Mouse (Mus musculus) c-Kit-negative CD71-positive TER-119-positive erythroid progenitor cells, embryonic 14.5 days (primary cell): Measurements from ENCODE around the gene Rnase12.
"Not testable (repeated sequence)": the region's sequence is repeated elsewhere in the genome, so short reads cannot be mapped to it uniquely, and the experiment has no call there.

Source experiments
- DNase-seq: peaks from one replicate; pipeline ENCODE4 v3.0.0-alpha.2; 2013; ENCODE audit warnings: low read depth, low spot score

The Rnase12 gene

DNA sequence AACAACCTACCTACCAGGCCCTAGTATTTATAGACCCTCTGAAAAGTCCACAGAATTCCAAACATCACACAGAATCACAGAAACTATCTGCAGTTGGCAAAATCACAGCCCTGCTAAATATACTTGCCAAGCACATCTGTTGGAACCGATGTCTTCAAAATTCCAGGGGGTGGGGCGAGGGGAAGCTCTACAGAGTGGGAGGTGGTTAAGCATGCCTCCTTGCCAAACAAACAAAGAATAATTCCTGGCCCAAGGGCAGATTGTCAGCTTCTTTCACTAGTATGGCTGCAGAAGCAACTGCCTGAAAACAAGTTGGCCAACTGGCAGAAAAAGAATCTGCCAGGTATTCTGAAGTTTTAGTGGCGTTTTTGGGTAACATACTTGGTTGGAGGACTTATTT lies 40.2 kb downstream of the Rnase12 start:
- DNase-seq = no peak

DNA sequence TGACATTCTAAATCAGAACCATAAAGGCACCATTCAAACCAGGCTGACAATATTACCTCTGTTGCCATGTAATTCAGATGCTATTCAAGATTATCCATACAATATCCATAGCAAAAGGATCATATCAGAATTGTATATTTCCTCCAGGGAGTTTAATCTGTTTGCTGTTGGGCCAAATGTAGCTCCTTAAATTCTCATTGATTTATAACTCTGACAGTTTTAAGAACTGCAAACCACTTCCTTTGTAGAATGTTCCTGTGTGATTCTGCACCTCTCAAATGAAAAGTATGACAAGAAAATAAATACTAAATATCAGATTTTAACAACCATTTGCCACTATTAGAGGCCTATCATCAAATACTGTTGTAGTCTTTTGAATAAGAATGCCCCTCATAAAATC lies 41.7 kb downstream of the Rnase12 start:
- DNase-seq = no peak

DNA sequence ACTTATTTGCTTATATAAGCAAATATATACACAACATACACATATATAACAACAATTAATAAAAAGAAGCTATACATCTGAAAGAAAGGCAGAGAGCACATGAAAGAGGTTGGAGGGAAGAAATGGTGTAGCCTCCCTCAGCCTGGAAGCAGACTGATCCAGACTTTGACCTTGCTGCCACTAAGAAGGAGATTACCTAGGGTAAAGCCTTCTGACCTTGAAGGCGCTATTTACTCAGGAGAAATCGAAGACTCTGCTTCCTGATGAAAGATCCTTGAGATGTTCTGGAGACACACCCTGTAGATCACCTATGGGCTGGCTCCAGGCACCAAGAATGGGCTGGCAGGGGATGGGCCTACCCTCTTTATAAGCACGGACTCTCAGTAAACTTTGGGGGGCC lies 42.7 kb downstream of the Rnase12 start:
- not testable (repeated sequence) for DNase-seq

DNA sequence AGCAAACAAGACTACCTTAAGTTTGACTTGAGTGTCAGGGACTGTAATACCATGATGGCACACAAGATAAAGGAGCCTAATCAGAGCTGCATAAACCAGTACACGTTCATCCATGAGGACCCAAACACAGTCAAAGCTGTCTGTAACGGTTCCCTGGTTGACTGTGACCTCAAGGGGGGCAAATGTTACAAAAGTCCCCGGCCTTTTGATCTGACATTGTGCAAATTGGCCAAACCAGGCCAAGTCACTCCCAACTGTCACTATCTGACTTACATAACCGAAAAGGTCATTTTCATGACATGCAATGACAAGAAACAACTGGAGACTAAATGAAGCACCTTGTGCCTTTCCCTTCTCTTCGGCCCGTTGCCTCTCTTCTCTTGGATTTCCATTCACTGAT lies 47.9 kb downstream of the Rnase12 start:
- no peak for DNase-seq

DNA sequence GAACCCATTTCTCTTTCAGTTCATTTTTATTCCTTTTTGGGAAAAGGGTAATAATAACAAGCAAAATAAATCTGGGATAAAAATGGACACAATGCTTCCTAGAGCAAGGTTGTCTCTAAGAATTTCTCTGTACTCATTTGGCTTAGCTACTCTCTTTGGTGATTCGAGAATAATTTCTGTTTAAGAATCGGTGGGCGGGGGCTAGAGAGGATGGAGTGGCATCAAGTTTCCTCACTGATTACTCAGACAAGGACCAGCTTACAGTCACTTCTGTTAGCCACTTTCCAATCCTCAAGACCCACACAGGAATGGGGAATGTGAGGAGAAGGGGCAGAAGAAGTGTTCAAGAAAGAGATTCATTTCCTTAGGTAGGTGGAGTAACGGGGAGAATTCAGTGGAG lies 48.7 kb downstream of the Rnase12 start:
- DNase-seq = no peak

DNA sequence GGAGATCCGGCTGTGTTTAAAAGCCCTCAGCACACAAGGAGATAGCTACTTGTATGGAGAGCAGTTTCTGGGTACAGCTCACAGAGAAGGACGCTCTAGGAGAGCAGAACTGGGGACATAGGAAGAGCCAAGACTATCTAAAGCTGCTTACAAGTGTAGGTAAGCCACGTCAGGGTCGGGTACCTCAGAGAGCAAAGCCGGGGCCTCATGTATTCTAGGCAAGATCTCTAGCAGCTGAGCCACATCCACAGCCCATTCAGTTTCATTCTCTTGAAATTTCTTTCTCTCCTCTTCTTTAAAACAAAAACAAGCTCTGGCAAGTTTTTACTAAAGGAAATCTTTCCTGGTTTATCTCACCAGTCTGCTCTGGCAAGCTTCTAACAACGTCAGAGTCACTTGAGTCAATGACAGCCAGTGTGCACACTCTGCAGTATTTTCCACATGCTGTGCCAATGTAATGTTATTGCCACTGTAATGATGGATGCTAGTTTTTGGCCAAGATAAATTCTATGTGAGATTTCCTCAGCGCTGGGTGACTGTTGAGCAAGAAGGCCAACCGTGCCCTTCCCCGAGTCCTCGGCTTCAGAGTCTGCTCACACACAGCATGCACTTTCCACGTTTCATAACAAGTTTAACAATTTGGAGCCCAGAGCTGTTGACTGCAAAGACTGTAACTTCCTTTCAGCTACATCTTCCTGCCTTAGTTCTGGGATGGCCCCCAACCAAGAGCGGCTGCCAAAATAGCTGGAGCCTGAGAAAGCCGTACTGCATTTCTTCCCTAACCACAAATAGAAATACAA lies 49.3 kb downstream of the Rnase12 start:
- no peak for DNase-seq

DNA sequence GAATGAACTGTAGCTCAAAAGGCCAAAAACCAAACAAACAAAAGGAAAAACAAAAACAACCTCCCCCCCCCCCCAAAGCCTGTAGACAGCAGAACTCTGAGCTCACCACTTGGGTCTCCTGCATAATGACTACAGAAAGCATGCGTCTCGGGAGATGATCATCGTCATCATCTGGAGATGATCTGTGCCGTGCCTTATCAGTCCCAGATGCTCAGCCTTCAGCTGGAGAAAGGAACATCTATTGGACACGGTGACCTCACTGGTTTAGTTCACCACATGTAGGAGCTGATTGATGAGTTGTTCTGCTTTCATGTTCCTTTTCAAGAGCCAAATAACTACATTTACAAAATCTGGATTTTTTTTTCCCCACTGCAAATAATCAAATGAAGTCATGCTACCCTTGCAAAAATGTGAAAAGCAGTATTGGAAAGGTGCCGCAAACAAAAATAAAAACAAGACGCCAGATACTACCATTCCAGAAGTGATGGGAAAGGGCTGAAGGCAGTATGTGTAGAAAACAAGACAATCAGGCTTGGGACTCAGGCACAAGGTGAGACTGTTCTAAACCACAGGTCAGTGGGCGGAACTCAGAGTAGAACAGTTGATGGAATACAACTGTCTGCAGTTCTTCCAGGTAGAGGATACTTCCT lies 50.2 kb downstream of the Rnase12 start, which contains the start of gene Rnase10:
Rnase10 (plus strand) TSS at position 600 of the 650 bp plus-strand sequence.
- no peak for DNase-seq
